Mouse (Mus musculus): ENCODE data around the gene Calhm3. TPM values are rescaled to one million over a fixed set of nuclear protein-coding genes. Genes with fewer than 3 reads are reported as not detected.
"Not testable (repeated sequence)": the region's sequence is repeated elsewhere in the genome, so short reads cannot be mapped to it uniquely, and the experiment has no call there.

The Calhm3 gene
- polyA plus RNA-seq, 1 experiment: not detected

DNA sequence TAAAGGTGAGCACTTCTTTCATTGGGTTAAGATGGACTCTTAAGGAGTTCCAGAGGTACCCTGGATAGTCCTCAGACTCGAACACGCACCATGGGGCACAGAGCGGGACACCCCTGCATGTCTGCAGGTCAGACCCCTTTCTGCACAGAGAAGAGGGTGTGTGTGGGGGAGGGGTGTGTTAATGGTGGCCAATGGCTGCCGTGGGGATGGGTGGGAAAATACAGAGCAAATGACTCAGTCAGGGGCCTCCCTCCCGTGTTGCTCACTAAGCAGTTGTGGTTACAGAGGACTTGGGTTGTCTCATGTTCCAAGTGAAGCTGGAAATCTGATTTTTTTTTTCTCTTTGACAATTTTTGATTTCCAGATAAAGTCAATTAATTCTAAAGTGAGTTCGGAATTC is 15.1 kb downstream of the Calhm3 start:
- Histone ChIP-seq H3K4me3 (replicated peaks; ENCODE audit: control insufficient read depth, low read depth, low read length) (no peak overlapping the region), H3K4me1 (ENCODE audit: control insufficient read depth, insufficient read depth, low read length) (peaks cover 2% of the 10 kb centered on the region; the same call in 1 of the 2 replicates), H3K27ac (ENCODE audit: control insufficient read depth, insufficient read depth, low read depth, low read length, poor library complexity) (no peak overlapping the region)
- no peak for TF ChIP-seq CTCF (IDR thresholded peaks at IDR 0.05; ENCODE audit: control insufficient read depth, insufficient read depth, low read length)
- TF ChIP-seq POLR2A (IDR thresholded peaks at IDR 0.05; ENCODE audit: borderline replicate concordance, control insufficient read depth, low read depth, low read length): no peak
- WGBS: 73% methylated on average over 6 of the region's 6 CpGs

DNA sequence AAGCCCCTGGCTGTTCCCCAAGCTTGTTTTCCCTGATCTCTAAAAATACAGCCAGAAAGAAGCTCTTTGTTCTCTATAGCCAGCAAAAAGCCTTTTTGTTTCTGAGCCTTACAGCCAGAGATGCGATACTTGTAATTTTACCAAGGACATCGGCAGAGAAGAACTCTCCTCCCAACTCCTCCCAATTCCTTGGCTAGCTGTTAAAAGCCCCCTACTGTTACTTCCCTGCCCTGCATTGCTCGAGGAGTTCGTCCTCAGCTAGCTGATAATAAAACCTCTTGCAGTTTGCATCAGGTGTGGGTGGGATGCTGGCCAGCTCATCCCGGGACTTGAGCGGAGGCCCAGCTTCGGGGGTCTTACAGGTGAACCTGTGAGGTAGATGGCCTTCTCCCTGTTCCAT is 18.0 kb downstream of the Calhm3 start:
- not testable (repeated sequence) for H3K27ac ChIP-seq (ENCODE audit: control insufficient read depth, insufficient read depth, low read depth, low read length, poor library complexity); H3K4me1 ChIP-seq (ENCODE audit: control insufficient read depth, insufficient read depth, low read length); H3K4me3 ChIP-seq (replicated peaks; ENCODE audit: control insufficient read depth, low read depth, low read length)
- 69% methylated on average over 7 of the region's 7 CpGs for WGBS

DNA sequence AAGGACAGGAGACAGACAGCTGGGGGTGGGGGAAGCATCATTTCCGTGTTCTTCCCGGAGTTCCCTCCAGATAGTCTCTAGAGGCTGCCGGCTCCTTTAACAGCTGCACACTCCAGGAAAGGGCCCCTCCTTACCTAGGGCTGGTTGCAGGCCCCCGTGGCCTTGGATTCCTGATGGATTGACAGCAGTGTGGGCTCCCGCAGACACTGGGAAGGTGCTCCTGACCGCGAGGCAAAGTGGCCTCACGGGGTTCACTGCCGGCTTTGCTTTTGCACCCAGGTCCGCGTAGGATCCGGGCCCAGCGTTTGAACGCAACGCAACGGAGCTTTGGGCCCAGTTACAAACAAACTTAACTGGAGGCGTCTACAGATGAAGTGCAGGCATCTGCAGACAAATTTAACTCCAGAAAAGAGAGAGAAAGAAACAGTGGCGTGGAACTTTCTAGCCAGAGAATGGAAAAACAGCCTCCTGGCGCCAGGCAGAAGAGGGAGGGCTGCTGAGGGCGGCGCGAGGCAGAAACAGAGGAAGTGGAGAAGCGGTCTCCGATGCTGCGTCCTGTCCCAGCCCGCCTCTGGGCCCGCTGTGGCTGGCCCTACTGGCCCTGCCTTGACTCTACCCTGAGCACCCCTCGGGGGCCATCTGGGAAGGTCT is 19.7 kb downstream of the Calhm3 start, which contains the start of gene Calhm2:
Gene Calhm2 (minus strand): TSS at position 524 of the 651 bp plus-strand sequence.
- H3K4me1 ChIP-seq (ENCODE audit: control insufficient read depth, insufficient read depth, low read length): peaks cover 9% of the 10 kb centered on the region; the same call in 1 of the 2 replicates
- H3K27ac ChIP-seq (ENCODE audit: control insufficient read depth, insufficient read depth, low read depth, low read length, poor library complexity): peak within 1 kb of the TSS; percentile 74
- under 1% methylated on average over 28 of the region's 28 CpGs for WGBS
- peak within 1 kb of the TSS; percentile 65 for H3K4me3 ChIP-seq (replicated peaks; ENCODE audit: control insufficient read depth, low read depth, low read length)
- TF ChIP-seq POLR2A (IDR thresholded peaks at IDR 0.05; ENCODE audit: borderline replicate concordance, control insufficient read depth, low read depth, low read length) (peak; percentile 63; the same call in 1 of the 2 replicates), CTCF (IDR thresholded peaks at IDR 0.05; ENCODE audit: control insufficient read depth, insufficient read depth, low read length) (no peak)

DNA sequence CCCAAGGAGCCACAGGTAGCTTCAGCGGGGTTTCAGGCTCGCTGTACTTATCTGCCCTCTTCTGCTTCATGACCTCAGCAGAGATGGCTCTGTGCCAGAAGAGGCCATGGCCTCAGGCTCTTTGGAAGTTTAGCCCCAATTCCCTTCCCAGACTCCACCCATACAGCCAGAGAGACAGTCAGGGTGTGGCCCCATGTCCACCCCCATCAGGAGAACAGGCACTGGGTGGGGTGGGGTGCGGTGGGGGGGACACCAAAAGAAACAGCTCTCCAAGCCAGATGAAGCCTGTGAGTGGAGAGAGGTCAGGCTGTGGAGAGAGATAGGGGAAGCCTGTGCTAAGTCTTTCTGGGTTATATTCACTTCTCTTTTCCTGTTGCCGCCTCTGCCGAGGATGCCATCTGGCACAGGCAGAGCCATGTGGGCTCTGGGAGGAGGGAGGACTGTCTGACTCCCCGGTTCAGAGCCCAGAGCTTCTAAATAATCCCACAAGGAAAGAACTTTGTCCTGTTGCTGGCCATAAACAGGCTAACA is 20.4 kb downstream of the Calhm3 start:
- Histone ChIP-seq H3K27ac (ENCODE audit: control insufficient read depth, insufficient read depth, low read depth, low read length, poor library complexity) (peak overlapping the region; percentile 74), H3K4me3 (replicated peaks; ENCODE audit: control insufficient read depth, low read depth, low read length) (peak overlapping the region; percentile 65)

DNA sequence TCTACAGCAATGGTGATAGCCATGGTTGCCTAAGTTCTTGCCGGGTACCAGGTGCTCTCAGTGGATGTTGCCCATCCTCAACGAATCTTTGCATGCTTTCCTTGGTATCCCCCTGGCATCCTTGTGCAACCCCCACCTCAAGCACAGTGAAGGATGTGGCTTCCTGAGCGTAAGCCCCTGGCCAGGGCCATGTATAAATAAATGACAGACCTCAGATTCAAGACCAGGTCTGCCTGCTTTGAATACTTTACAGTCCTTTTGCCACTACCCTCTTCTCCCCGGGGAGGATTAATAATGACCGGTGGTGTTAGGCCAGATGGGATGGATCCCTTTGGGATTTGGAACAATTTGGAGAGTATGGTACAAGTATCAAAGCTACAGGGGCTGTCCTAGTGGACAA is 21.4 kb downstream of the Calhm3 start:
- H3K27ac ChIP-seq (ENCODE audit: control insufficient read depth, insufficient read depth, low read depth, low read length, poor library complexity): no peak overlapping the region
- 71% methylated on average over 5 of the region's 5 CpGs for WGBS
- H3K4me1 ChIP-seq (ENCODE audit: control insufficient read depth, insufficient read depth, low read length): peaks cover 9% of the 10 kb centered on the region; the same call in 1 of the 2 replicates
- TF ChIP-seq POLR2A (IDR thresholded peaks at IDR 0.05; ENCODE audit: borderline replicate concordance, control insufficient read depth, low read depth, low read length): no peak
- no peak for TF ChIP-seq CTCF (IDR thresholded peaks at IDR 0.05; ENCODE audit: control insufficient read depth, insufficient read depth, low read length)
- H3K4me3 ChIP-seq (replicated peaks; ENCODE audit: control insufficient read depth, low read depth, low read length): no peak overlapping the region

More for the DNA sequence above, 20.4 kb downstream of the Calhm3 start:
- under 1% methylated on average over 6 of the region's 6 CpGs for WGBS
- TF ChIP-seq POLR2A (IDR thresholded peaks at IDR 0.05; ENCODE audit: borderline replicate concordance, control insufficient read depth, low read depth, low read length) (peak; percentile 50; the same call in 1 of the 2 replicates), CTCF (IDR thresholded peaks at IDR 0.05; ENCODE audit: control insufficient read depth, insufficient read depth, low read length) (no peak)
- peaks cover 9% of the 10 kb centered on the region; the same call in 1 of the 2 replicates for H3K4me1 ChIP-seq (ENCODE audit: control insufficient read depth, insufficient read depth, low read length)

DNA sequence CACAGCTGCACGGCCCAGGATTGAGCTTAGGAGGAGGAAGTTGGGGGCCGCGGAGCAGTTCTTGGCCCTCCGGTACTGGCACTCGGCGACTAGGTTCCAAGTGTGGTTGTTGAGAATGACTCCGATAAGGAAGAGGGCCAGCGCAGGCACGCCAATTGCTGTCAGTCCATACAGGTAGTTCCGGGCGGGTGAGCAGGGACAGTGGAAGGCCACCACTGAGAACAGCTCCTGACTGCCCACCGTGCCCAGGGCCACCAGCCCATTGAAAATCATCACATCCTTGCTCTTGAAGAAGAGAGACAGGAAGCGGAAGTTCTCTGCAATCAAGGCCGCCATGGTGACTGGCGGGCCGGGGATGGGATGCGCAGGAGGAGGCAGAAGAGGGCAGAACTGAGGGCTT is 22.0 kb downstream of the Calhm3 start:
- no peak overlapping the region for H3K4me3 ChIP-seq (replicated peaks; ENCODE audit: control insufficient read depth, low read depth, low read length)
- TF ChIP-seq CTCF (IDR thresholded peaks at IDR 0.05; ENCODE audit: control insufficient read depth, insufficient read depth, low read length): no peak
- no peak for TF ChIP-seq POLR2A (IDR thresholded peaks at IDR 0.05; ENCODE audit: borderline replicate concordance, control insufficient read depth, low read depth, low read length)
- H3K4me1 ChIP-seq (ENCODE audit: control insufficient read depth, insufficient read depth, low read length): peaks cover 9% of the 10 kb centered on the region; the same call in 1 of the 2 replicates
- no peak overlapping the region for H3K27ac ChIP-seq (ENCODE audit: control insufficient read depth, insufficient read depth, low read depth, low read length, poor library complexity)
- WGBS: 79% methylated on average over 17 of the region's 17 CpGs

DNA sequence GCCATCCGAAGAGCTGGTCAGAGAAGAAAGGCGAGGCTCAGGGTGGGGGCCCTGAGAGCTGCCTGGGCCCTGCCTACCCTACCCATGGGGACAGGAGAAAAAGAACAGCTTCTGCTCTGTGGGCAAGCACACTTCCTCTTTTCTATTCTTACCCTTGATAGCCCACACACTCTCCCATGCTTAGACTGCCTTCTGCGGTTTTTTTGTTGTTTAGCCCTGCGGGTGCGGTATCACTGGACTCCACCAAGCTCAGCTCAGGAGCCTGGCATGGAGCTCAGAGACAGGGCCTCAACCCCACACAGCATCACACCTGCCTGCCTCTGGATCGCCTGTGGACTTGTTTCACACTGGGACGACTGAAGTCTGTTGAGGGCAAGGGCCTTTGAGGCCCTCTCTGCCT is 24.4 kb downstream of the Calhm3 start:
- Histone ChIP-seq H3K4me1 (ENCODE audit: control insufficient read depth, insufficient read depth, low read length) (peaks cover 7% of the 10 kb centered on the region; the same call in 1 of the 2 replicates), H3K4me3 (replicated peaks; ENCODE audit: control insufficient read depth, low read depth, low read length) (peak overlapping the region; percentile 53), H3K27ac (ENCODE audit: control insufficient read depth, insufficient read depth, low read depth, low read length, poor library complexity) (peak overlapping the region; percentile 81)
- TF ChIP-seq POLR2A (IDR thresholded peaks at IDR 0.05; ENCODE audit: borderline replicate concordance, control insufficient read depth, low read depth, low read length) (no peak; the same call in 1 of the 2 replicates), CTCF (IDR thresholded peaks at IDR 0.05; ENCODE audit: control insufficient read depth, insufficient read depth, low read length) (no peak)
- 9% methylated on average over 7 of the region's 7 CpGs for WGBS

DNA sequence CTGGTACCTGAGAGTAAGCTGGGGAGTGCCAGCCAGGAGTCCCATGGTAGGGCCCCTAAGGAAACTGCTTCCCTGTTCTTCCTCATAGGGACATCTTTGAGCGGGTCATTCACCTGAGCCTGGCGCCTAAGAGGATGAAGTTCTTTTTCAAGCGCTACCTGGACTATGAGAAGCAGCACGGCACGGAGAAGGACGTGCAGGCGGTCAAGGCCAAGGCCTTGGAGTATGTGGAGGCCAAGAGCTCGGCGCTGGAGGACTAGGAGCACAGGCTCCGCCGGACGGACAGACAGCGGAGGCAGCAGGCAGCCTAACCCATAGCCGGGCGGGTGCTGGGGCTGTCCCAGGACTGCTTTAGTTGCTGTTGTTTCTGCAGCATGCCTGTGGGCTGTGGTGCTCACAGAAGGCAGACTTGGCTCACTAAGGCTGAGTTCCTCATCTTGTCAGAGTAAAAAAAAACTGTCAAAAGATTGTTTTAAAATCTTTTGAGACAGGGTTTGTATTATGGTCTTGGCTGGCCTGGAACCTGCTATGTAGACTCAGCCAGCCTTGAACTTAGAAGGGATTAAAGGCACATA is 26.9 kb downstream of the Calhm3 start:
- Histone ChIP-seq H3K4me3 (replicated peaks; ENCODE audit: control insufficient read depth, low read depth, low read length) (no peak overlapping the region), H3K4me1 (ENCODE audit: control insufficient read depth, insufficient read depth, low read length) (peaks cover 5% of the 10 kb centered on the region; the same call in 1 of the 2 replicates), H3K27ac (ENCODE audit: control insufficient read depth, insufficient read depth, low read depth, low read length, poor library complexity) (no peak overlapping the region)
- no peak for TF ChIP-seq CTCF (IDR thresholded peaks at IDR 0.05; ENCODE audit: control insufficient read depth, insufficient read depth, low read length)
- TF ChIP-seq POLR2A (IDR thresholded peaks at IDR 0.05; ENCODE audit: borderline replicate concordance, control insufficient read depth, low read depth, low read length): no peak
- 91% methylated on average over 15 of the region's 15 CpGs for WGBS

All from bone marrow, adult 2 months (tissue).